Mouse (Mus musculus) intestine, embryonic 16.5 days (tissue): Measurements from ENCODE around the gene Pou2f1. TPM values are rescaled to one million over a fixed set of nuclear protein-coding genes. Genes with fewer than 3 reads are reported as not detected.
"Not testable (repeated sequence)": the region's sequence is repeated elsewhere in the genome, so short reads cannot be mapped to it uniquely, and the experiment has no call there.

ENCODE experiments used
- ATAC-seq: fragments of 200-750 bp; cut with Nextera tagmentation; 2 replicates; pipeline ENCODE4 v1.8.0; 2017; ENCODE audit warnings: moderate TSS enrichment, moderate library complexity
- H3K27ac ChIP-seq: fragments of 300-500 bp; sonication (generic); 2 replicates; pipeline ENCODE4 v1.5.1; 2014; ENCODE audit warnings: mild to moderate bottlenecking, low read length
- H3K27me3 ChIP-seq: fragments of 300-500 bp; sonication (generic); replicated peaks from 2 replicates; pipeline ENCODE4 v1.6.1; 2014; ENCODE audit warnings: low read length, control low read depth, mixed read lengths; ENCODE audit not compliant: control insufficient read depth, insufficient read depth
- H3K36me3 ChIP-seq: fragments of 300-500 bp; sonication (generic); 2 replicates; pipeline ENCODE4 v1.6.1; 2014; ENCODE audit warnings: low read length, control low read depth; ENCODE audit not compliant: control insufficient read depth, insufficient read depth
- H3K4me1 ChIP-seq: fragments of 300-500 bp; sonication (generic); 2 replicates; pipeline ENCODE4 v1.6.1; 2014; ENCODE audit warnings: low read length, control low read depth, mixed read lengths; ENCODE audit not compliant: control insufficient read depth, insufficient read depth
- H3K4me2 ChIP-seq: fragments of 300-500 bp; sonication (generic); 2 replicates; pipeline ENCODE4 v1.6.1; 2014; ENCODE audit warnings: low read depth, low read length, control low read depth
- H3K4me3 ChIP-seq: fragments of 300-500 bp; sonication (generic); 2 replicates; pipeline ENCODE4 v1.5.1; 2014; ENCODE audit warnings: mild to moderate bottlenecking, low read length
- H3K9ac ChIP-seq: fragments of 300-500 bp; sonication (generic); 2 replicates; pipeline ENCODE4 v1.6.1; 2014; ENCODE audit warnings: low read depth, low read length
- H3K9me3 ChIP-seq: fragments of 300-500 bp; sonication (generic); 2 replicates; pipeline ENCODE4 v1.6.1; 2016; ENCODE audit warnings: low read length, control low read depth; ENCODE audit not compliant: control insufficient read depth
- WGBS: fragments of 180-500 bp; shearing (Covaris S2); extraction: QIAGEN DNeasy Blood & Tissue Kit; methylation state at CpG from one replicate; pipeline ENCODE4 v1.1.7; 2014; 5-methylcytosine and 5-hydroxymethylcytosine counted together
- polyA plus RNA-seq: library from polyadenylated mRNA; unstranded; fragments of >200 nt; fragmentation: Nextera tagmentation; extraction: Ambion mirVana; gene quantifications from 2 replicates; pipeline ENCODE4 v1.2.1, GENCODE M21; 2015

Gene Pou2f1
- polyA plus RNA-seq, 1 experiment from 2014 or later: 8.4 TPM

DNA sequence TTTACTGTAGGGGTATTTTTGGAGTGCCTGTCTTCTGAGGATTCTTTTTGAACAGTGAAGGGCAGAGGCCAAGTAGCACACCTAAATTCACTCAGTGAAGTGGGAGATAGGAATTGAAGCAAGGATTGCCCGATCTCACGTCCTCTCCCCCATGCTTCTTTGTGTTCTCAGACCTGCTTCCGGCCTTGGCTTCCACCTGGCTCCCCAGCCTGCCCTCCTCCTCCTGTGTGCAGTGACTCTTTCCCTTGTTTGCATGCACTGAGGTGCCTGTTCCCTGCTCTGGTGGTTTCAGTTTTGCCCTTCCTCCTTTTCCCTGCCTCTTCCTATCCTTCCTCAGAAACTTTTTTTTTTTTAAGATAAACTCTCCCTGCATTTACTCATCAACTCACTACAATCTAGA lies 4.5 kb upstream of the Pou2f1 start:
- H3K9ac ChIP-seq: no peak overlapping the region
- no peaks in the 10 kb centered on the region for H3K27me3 ChIP-seq
- H3K36me3 ChIP-seq: no peaks in the 10 kb centered on the region
- ATAC-seq: no peak
- H3K27ac ChIP-seq: no peak overlapping the region
- H3K4me2 ChIP-seq: no peak overlapping the region
- no peaks in the 10 kb centered on the region for H3K9me3 ChIP-seq
- no peak overlapping the region for H3K4me3 ChIP-seq
- no peaks in the 10 kb centered on the region for H3K4me1 ChIP-seq
- 69% methylated on average over 3 of the region's 3 CpGs for WGBS

DNA sequence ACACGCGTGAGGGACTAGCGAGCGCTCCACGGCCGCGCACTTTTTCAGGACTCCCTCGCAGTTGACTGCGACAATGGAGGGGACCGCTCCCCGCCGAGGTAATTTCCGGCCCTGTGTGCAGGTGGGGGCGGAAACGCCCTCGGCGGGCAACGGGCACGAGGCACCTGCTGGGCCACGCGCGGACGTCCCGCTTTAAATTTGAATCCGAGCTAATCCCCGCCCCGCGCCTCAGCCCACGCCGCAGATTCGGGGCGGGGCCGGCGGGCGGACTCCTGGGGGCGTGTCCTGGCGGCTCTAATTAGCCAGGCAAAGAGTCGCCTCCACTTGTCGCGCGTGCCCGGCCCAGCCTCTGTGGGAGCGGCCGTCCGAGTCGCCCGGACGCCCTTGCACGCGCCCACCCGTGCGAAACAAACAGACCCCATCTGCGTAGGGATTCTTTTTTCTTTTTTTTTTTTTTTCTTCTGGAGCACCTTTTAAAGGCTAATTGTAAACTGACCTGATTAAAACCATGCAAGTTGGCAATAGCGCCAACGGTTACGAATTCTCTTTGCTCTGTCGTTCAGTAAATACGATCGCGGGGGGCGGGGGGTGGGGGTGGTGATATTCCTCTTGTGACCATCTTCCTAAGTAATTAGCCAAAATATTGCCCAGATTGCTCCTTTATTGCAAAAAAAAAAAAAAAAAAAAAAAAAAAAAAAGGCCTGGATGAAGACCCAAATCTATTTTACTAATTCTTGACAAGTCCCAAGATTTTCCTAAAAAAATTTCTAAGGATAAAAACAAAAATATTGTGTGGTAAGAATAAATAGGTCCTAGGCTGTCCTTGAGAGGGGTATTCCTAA lies 924 bp upstream of the Pou2f1 start:
- Histone ChIP-seq H3K4me3 (peak overlapping the region; percentile 65), H3K36me3 (no peaks in the 10 kb centered on the region), H3K4me2 (peak overlapping the region; percentile 59), H3K9me3 (no peaks in the 10 kb centered on the region), H3K9ac (peak overlapping the region; percentile 61), H3K27me3 (no peaks in the 10 kb centered on the region), H3K27ac (peak overlapping the region; percentile 67), H3K4me1 (peaks cover 5% of the 10 kb centered on the region)
- WGBS: under 1% methylated on average over 61 of the region's 61 CpGs
- peak; percentile 88 for ATAC-seq

DNA sequence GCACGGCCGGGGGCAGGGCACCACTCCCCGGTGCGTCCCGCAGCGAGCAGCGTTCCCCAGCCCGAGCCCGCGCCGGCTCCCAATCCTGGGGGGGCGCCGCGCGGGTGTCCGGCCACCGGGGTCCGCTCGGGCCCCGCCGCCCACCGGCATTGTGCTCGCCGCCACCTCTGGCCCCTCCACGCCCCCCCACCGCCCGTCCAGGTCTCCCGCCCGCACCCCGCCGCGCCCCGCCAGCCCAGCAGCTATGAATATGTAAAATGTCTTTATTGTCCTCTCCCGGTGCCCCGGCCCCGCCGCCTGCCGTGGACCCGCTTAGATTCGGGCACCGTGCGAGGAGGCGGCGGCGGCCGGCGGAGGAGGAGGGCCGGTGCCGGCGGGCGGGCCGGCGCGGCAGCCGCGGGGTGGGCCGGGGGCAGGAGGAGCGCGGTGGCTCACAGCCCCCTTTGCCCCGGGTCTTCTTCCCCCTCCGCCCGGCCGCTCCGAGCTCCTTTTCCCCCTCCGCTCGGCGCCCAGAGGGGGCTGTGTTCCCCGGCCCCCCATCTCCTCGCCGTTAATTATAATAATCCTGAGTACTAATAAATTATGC lies 481 bp downstream of the Pou2f1 start:
- ATAC-seq: peak; percentile 51
- Histone ChIP-seq H3K4me1 (peaks cover 5% of the 10 kb centered on the region), H3K9me3 (no peaks in the 10 kb centered on the region), H3K36me3 (no peaks in the 10 kb centered on the region), H3K4me3 (peak overlapping the region; percentile 96), H3K9ac (peak overlapping the region; percentile 96), H3K27ac (peak overlapping the region; percentile 91), H3K4me2 (peak overlapping the region; percentile 96), H3K27me3 (no peaks in the 10 kb centered on the region)
- WGBS: 1% methylated on average over 42 of the region's 70 CpGs

DNA sequence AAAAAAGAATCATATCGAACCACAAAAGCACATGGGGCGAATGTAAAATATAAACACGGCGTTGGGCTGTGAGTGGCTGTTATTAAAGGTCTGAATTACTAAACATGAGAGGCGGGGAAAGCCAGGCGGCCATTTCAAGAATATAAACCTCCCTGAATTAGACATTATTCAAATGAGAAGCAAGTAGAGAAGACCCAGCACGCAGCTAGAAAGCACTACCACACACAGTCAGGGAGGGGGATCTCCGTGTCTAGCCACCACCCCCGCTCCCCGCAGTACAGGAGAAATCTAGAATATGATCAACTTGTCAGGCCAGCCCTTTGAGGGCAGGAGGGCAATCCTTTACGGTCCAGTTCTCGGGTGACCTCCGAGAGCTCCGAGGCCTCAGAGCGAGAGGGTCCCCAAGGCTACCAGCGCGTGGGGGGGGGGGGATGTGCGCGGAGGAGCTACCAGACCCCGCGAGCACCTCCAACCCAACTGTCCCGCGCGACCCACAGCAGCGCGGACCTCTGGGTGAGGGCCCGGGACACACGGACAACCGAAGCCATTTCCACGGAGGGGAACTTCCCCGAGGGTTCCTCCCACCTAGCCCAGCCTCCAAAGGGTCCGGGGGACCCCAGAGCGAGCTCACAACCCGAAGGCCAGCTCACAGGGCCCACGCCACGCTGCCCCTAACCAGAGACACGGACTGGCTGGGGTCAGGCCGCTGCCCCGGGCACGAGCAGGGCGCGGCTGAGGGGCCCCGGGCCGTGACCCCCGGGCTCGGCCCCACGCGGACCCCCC lies 1.2 kb downstream of the Pou2f1 start:
- peak overlapping the region; percentile 96 for H3K4me2 ChIP-seq
- peak; percentile 1 for ATAC-seq
- H3K36me3 ChIP-seq: no peaks in the 10 kb centered on the region
- no peaks in the 10 kb centered on the region for H3K27me3 ChIP-seq
- WGBS: 1% methylated on average over 48 of the region's 48 CpGs
- H3K4me1 ChIP-seq: peaks cover 5% of the 10 kb centered on the region
- peak overlapping the region; percentile 91 for H3K27ac ChIP-seq
- peak overlapping the region; percentile 96 for H3K4me3 ChIP-seq
- peak overlapping the region; percentile 96 for H3K9ac ChIP-seq
- no peaks in the 10 kb centered on the region for H3K9me3 ChIP-seq

DNA sequence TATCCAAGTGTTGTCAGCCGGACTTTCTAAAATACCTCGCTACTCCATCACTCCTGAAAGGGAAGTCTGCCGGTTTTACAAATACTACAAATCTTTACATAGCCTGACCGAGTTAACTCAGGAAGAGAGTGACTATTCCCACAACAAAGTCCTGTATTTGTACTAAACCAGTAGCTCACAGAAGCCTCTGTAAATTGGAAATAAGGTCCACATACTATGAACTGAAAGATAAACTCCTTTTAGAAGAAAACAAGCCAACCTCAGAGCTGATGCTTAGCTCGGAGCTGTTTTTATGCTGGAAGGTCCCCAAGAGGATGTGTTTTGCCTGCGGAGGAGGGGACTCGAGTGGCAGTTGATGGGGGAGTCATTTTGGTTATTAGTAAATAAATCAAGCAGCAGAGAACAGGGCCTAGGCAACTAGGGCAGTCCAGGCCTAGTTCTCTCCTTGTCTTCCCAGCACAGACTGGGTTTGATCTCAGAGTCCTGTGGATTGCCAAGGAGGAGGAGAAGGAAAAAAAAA lies 1.8 kb downstream of the Pou2f1 start:
- no peak for ATAC-seq
- Histone ChIP-seq H3K4me3 (peak overlapping the region; percentile 96), H3K4me1 (peaks cover 5% of the 10 kb centered on the region), H3K4me2 (peak overlapping the region; percentile 96), H3K9ac (peak overlapping the region; percentile 96), H3K27me3 (no peaks in the 10 kb centered on the region), H3K36me3 (no peaks in the 10 kb centered on the region), H3K9me3 (no peaks in the 10 kb centered on the region), H3K27ac (peak overlapping the region; percentile 91)
- 22% methylated on average over 7 of the region's 7 CpGs for WGBS

DNA sequence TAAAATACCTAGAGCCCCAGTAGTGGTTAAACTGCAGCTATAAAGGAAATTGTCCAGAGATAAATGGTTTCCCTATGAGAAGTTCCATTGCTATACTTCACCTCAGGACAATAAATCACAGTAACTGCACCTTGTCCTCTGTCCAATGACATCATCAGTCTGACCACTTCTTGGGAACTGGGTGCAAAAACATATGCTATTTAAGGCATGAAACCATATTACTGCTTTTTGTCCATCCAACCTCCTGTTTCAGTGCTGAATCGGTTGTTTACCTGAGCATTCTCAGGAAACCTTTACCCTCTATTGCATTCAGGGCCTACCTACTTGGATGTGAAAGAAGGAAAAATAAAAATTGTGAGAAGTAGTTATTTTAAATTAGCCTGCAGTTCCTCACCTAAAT lies 2.8 kb downstream of the Pou2f1 start:
- Histone ChIP-seq H3K4me3 (no peak overlapping the region), H3K4me2 (no peak overlapping the region), H3K4me1 (peaks cover 5% of the 10 kb centered on the region), H3K36me3 (no peaks in the 10 kb centered on the region), H3K27me3 (no peaks in the 10 kb centered on the region), H3K27ac (no peak overlapping the region), H3K9me3 (no peaks in the 10 kb centered on the region), H3K9ac (no peak overlapping the region)
- 72% methylated on average over 1 of the region's 1 CpGs for WGBS
- ATAC-seq: no peak

DNA sequence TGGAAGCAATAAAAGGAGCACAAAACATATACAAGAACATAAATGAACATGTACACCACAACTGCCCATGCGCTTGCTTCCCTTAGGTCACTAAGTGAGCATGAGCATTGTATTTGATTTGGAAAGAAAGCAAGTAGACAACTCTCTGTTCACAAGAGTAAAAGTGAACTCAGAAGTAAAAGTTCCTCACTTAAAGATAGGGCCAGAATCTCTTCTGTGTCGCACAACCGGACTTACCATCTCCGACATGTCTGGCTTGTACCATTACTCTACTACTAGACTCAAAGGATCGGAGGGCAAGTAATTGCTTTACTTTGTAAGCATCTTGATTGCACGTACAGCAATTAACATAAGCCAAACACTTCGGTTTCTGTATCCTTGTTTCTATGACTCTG lies 6.8 kb downstream of the Pou2f1 start:
- 88% methylated on average over 7 of the region's 7 CpGs for WGBS
- no peaks in the 10 kb centered on the region for H3K36me3 ChIP-seq
- no peak overlapping the region for H3K27ac ChIP-seq

DNA sequence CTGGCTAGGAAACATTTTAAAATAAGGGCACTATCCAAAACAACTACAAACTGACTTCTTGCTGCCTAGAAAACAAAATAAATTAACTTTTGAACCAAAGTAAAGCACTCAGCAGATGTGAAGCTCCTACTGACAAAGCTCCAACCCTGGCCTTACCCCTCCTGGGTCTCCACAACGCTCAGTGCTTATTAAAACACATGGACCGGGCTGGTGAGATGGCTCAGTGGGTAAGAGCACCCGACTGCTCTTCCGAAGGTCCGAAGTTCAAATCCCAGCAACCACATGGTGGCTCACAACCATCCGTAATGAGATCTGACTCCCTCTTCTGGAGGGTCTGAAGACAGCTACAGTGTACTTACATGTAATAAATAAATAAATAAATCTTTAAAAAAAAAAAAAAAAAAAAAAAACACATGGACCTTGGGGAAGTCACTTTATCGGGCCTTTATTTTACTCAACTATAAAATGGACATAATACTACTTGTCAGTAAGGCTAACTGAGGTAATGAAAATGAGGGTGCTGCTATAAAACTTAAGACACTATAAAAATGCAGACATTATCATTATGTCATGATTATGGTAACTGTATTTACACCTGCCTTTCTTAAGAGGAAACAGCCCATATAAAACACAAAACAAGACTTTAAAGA lies 7.3 kb downstream of the Pou2f1 start:
- not testable (repeated sequence) for H3K27ac ChIP-seq, H3K4me1 ChIP-seq, H3K36me3 ChIP-seq, H3K27me3 ChIP-seq, H3K4me3 ChIP-seq, H3K4me2 ChIP-seq, H3K9ac ChIP-seq, H3K9me3 ChIP-seq, ATAC-seq
- 94% methylated on average over 6 of the region's 7 CpGs for WGBS

More for the DNA sequence above, 6.8 kb downstream of the Pou2f1 start:
- H3K27me3 ChIP-seq: no peaks in the 10 kb centered on the region
- no peak overlapping the region for H3K4me2 ChIP-seq
- H3K9ac ChIP-seq: no peak overlapping the region
- H3K9me3 ChIP-seq: no peaks in the 10 kb centered on the region
- peaks cover under 1% of the 10 kb centered on the region for H3K4me1 ChIP-seq
- H3K4me3 ChIP-seq: no peak overlapping the region
- no peak for ATAC-seq

DNA sequence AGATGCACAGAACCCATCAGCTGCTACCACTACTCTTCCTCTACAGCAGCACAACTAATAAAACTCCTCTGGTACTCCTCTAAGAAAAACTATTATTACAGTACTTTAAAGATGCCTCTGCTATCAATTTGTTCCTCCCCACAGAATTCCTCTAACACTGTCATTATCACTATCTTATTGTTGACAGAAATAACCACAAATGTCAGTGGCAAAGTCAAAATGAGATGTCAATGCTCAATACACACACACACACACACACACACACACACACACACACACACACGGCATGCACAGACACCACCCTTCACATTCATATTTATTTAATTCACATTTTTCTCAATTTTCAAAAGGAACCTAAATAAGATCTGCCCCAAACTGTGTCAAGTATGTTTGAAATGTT lies 8.2 kb downstream of the Pou2f1 start:
- no peaks in the 10 kb centered on the region for H3K36me3 ChIP-seq
- H3K27ac ChIP-seq: no peak overlapping the region
- no peaks in the 10 kb centered on the region for H3K27me3 ChIP-seq
- WGBS: 69% methylated on average over 1 of the region's 1 CpGs
- no peak overlapping the region for H3K9ac ChIP-seq
- H3K9me3 ChIP-seq: no peaks in the 10 kb centered on the region
- H3K4me3 ChIP-seq: no peak overlapping the region
- no peak for ATAC-seq
- H3K4me1 ChIP-seq: no peaks in the 10 kb centered on the region
- no peak overlapping the region for H3K4me2 ChIP-seq
